Comparison of ENCODE assay signal across 22 mouse cellular contexts in the genomic region with DNA sequence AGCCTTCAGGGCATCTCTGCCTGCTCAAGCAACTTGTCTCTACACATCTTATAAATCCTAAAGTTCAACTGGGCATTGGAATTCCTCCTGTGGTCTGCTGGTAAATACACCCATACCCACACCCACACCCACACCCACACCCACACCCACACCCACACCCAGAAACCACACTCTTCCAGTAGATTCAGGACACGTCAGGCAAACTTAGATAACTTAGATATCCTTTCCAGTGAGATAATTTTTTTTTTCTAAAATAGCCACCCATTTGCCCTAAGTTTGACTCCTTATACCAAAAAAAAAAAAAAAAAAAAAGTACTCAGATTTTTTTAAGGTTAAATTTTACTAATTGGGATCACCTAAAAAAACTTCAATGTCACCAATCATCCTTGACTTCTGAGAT.
A peak's percentile ranks its signal among the peaks of the same experiment; 100 is the strongest.
DNase-seq lines count a peak whose midpoint lies in the region; ATAC-seq and TF ChIP-seq lines count a peak whose summit lies in the region.
"Had no signal": no experiment of that assay in that cellular context is flagged by ENCODE, and none has a peak within 500 bp of the region (broad histone marks: within the 10 kb centered on the region; RNA-seq: fewer than 3 reads in every experiment).

No protein-coding gene starts in this region.

- H3K27me3 ChIP-seq in liver, embryonic 15.5 days, result no peaks in the 10 kb centered on the region
- H3K27me3 ChIP-seq in liver, embryonic 11.5 days (replicated peaks; ENCODE audit: control insufficient read depth, insufficient read depth, low read length), result no peaks in the 10 kb centered on the region
- H3K27me3 ChIP-seq in small intestine, adult 2 months (ENCODE audit: control insufficient read depth, insufficient read depth, low read length), result no peaks in the 10 kb centered on the region
- H3K27me3 ChIP-seq: CH12.LX; forebrain, embryonic 13.5 days; hindbrain, embryonic 12.5 days; hindbrain, embryonic 15.5 days had no signal

- H3K36me3 ChIP-seq in liver, embryonic 15.5 days (replicated peaks), result no peaks in the 10 kb centered on the region
- H3K36me3 ChIP-seq in liver, embryonic 11.5 days (ENCODE audit: control insufficient read depth, insufficient read depth, low read length), result no peaks in the 10 kb centered on the region
- no peaks in the 10 kb centered on the region for H3K36me3 ChIP-seq in small intestine, adult 2 months (ENCODE audit: control insufficient read depth, insufficient read depth, low read length)
- H3K36me3 ChIP-seq: forebrain, embryonic 10.5 days; G1E; hindbrain, embryonic 12.5 days; hindbrain, embryonic 15.5 days had no signal

- peak; percentile 37; the same call in 1 of the 2 replicates for ATAC-seq in liver, embryonic 15.5 days (ENCODE audit: insufficient read depth)
- ATAC-seq in liver, embryonic 11.5 days (replicated peaks; ENCODE audit: low FRiP score), result no peak
- ATAC-seq: forebrain, embryonic 13.5 days; forebrain, embryonic 16.5 days had no signal

- no peak overlapping the region for H3K4me2 ChIP-seq in liver, embryonic 15.5 days
- H3K4me2 ChIP-seq in liver, embryonic 11.5 days, result no peak overlapping the region
- H3K4me2 ChIP-seq: forebrain, embryonic 13.5 days; heart, embryonic 11.5 days; hindbrain, embryonic 12.5 days; hindbrain, embryonic 15.5 days had no signal

- no peaks in the 10 kb centered on the region for H3K4me1 ChIP-seq in liver, embryonic 15.5 days (replicated peaks)
- H3K4me1 ChIP-seq in liver, embryonic 11.5 days (replicated peaks; ENCODE audit: control insufficient read depth, insufficient read depth, low read length), result no peaks in the 10 kb centered on the region
- H3K4me1 ChIP-seq in small intestine, adult 2 months (ENCODE audit: control insufficient read depth, insufficient read depth, insufficient read length, low read length), result peaks cover 8% of the 10 kb centered on the region; the same call in 1 of the 2 replicates
- H3K4me1 ChIP-seq: forebrain, embryonic 10.5 days; forebrain, embryonic 13.5 days; hindbrain, embryonic 12.5 days; hindbrain, embryonic 15.5 days had no signal

- H3K4me3 ChIP-seq in liver, embryonic 15.5 days (replicated peaks), result no peak overlapping the region
- H3K4me3 ChIP-seq in liver, embryonic 11.5 days (ENCODE audit: low read depth, low read length), result no peak overlapping the region
- H3K4me3 ChIP-seq in small intestine, adult 2 months (ENCODE audit: low read depth, low read length), result no peak overlapping the region
- H3K4me3 ChIP-seq: forebrain, embryonic 10.5 days; forebrain, embryonic 13.5 days; hindbrain, embryonic 12.5 days; hindbrain, embryonic 15.5 days had no signal

- no peak for TF ChIP-seq CTCF in small intestine, adult 2 months (IDR thresholded peaks at IDR 0.05; ENCODE audit: extremely low read depth, insufficient read length, insufficient replicate concordance, low read depth, low read length)

- H3K9ac ChIP-seq in liver, embryonic 15.5 days, result no peak overlapping the region
- H3K9ac ChIP-seq in liver, embryonic 11.5 days (ENCODE audit: low read depth, low read length), result no peak overlapping the region
- H3K9ac ChIP-seq: forebrain, embryonic 13.5 days; hindbrain, embryonic 12.5 days; hindbrain, embryonic 15.5 days had no signal

- DNase-seq in liver, embryonic 11.5 days (ENCODE audit: low spot score), result no peak
- DNase-seq in 3134 (ENCODE audit: extremely low read depth, insufficient read length, low spot score) (peak; percentile 46), 416B (ENCODE audit: low read depth) (peak; percentile 35)
- no peak for DNase-seq in adrenal gland, adult 18-20 months (ENCODE audit: low spot score in 2 of 2)
- DNase-seq: adrenal gland, adult 8-10 months; adrenal gland, postnatal 25 days; B cell, adult 2 months; cerebellum, adult 11-12 months; cerebellum, adult 8-10 months; cerebellum, postnatal 14 days; gastrocnemius, postnatal 10 days; heart, adult 11 months had no signal

- no peak for TF ChIP-seq POLR2A in small intestine, adult 2 months (IDR thresholded peaks at IDR 0.05; ENCODE audit: low read depth, low read length)

- H3K9me3 ChIP-seq in liver, embryonic 15.5 days (replicated peaks), result no peaks in the 10 kb centered on the region
- no peaks in the 10 kb centered on the region for H3K9me3 ChIP-seq in liver, embryonic 11.5 days (ENCODE audit: control insufficient read depth, low read length)
- H3K9me3 ChIP-seq: forebrain, embryonic 10.5 days; forebrain, embryonic 13.5 days; G1E; hindbrain, embryonic 12.5 days; hindbrain, embryonic 15.5 days had no signal

- 31% methylated on average over 1 of the region's 1 CpGs for WGBS in liver, embryonic 15.5 days (ENCODE audit: insufficient replicate concordance)
- 44% methylated on average over 1 of the region's 1 CpGs for WGBS in liver, embryonic 11.5 days
- 18% methylated on average over 1 of the region's 1 CpGs for WGBS in small intestine, adult 2 months

- no peak overlapping the region for H3K27ac ChIP-seq in liver, embryonic 15.5 days (replicated peaks)
- H3K27ac ChIP-seq in liver, embryonic 11.5 days (ENCODE audit: low read depth, low read length), result no peak overlapping the region
- peak overlapping the region; percentile 84; the same call in 1 of the 2 replicates for H3K27ac ChIP-seq in small intestine, adult 2 months (ENCODE audit: insufficient read depth, low read depth, low read length)
- H3K27ac ChIP-seq: forebrain, embryonic 10.5 days; forebrain, embryonic 13.5 days; hindbrain, embryonic 12.5 days; hindbrain, embryonic 15.5 days had no signal

Comparison
In these comparisons a context has a peak if more than half of its experiments do, and no peak if none do; other contexts are left out.
1. DNase-seq: peak in 3134 (single experiment) and 416B (single experiment); none in liver, embryonic 11.5 days (single experiment) and adrenal gland, adult 18-20 months (0 of 2).